Comparison of ENCODE assay signal across 9 mouse cellular contexts in genomic region chr4:55280706-55281105, GRCm38 (mm10).
DNase-seq lines count a peak whose midpoint lies in the region; ATAC-seq and TF ChIP-seq lines count a peak whose summit lies in the region.
"Had no signal": no experiment of that assay in that cellular context is flagged by ENCODE, and none has a peak within 500 bp of the region (broad histone marks: within the 10 kb centered on the region; RNA-seq: fewer than 3 reads in every experiment).

No protein-coding gene starts in this region.

- H3K36me3 ChIP-seq in thymus, adult 2 months (ENCODE audit: control insufficient read depth, insufficient read depth, low read length): no peaks in the 10 kb centered on the region
- H3K36me3 ChIP-seq in midbrain, embryonic 11.5 days (ENCODE audit: control insufficient read depth, insufficient read depth, low read length): no peaks in the 10 kb centered on the region
- H3K36me3 ChIP-seq: midbrain, embryonic 15.5 days had no signal

- no peak overlapping the region for H3K4me2 ChIP-seq in midbrain, embryonic 11.5 days
- H3K4me2 ChIP-seq: midbrain, embryonic 15.5 days had no signal

- H3K9ac ChIP-seq in midbrain, embryonic 11.5 days (ENCODE audit: low read length): no peak overlapping the region
- H3K9ac ChIP-seq: midbrain, embryonic 15.5 days had no signal

- WGBS in thymus, adult 2 months: 83% methylated on average over 3 of the region's 3 CpGs
- WGBS in midbrain, embryonic 11.5 days: 84% methylated on average over 3 of the region's 3 CpGs

- no peak for TF ChIP-seq CTCF in thymus, adult 2 months (IDR thresholded peaks at IDR 0.05; ENCODE audit: borderline replicate concordance, control insufficient read depth, extremely low read depth, insufficient read depth, low read length, poor library complexity)

- TF ChIP-seq POLR2A in thymus, adult 2 months (IDR thresholded peaks at IDR 0.05; ENCODE audit: control insufficient read depth, extremely low read depth, insufficient read depth, low read length, poor library complexity): no peak

- no peak overlapping the region for H3K27ac ChIP-seq in thymus, adult 2 months (ENCODE audit: control insufficient read depth, insufficient read depth, low read length)
- no peak overlapping the region for H3K27ac ChIP-seq in midbrain, embryonic 11.5 days (ENCODE audit: low read depth, low read length)
- H3K27ac ChIP-seq: midbrain, embryonic 15.5 days had no signal

- no peak overlapping the region for H3K4me3 ChIP-seq in thymus, adult 2 months (ENCODE audit: control insufficient read depth, insufficient read depth, low read length)
- no peak overlapping the region for H3K4me3 ChIP-seq in midbrain, embryonic 11.5 days (ENCODE audit: low read depth, low read length)
- H3K4me3 ChIP-seq: midbrain, embryonic 15.5 days had no signal

- no peak for ATAC-seq in inflammation-experienced regulatory T-cells, adult 6 months
- ATAC-seq in midbrain, embryonic 11.5 days (ENCODE audit: low FRiP score): no peak
- ATAC-seq: midbrain, embryonic 15.5 days had no signal

- no peaks in the 10 kb centered on the region for H3K9me3 ChIP-seq in midbrain, embryonic 11.5 days (ENCODE audit: control insufficient read depth, low read length)
- H3K9me3 ChIP-seq: midbrain, embryonic 15.5 days had no signal

- H3K27me3 ChIP-seq in thymus, adult 2 months (ENCODE audit: control insufficient read depth, insufficient read depth, low read length): no peaks in the 10 kb centered on the region
- no peaks in the 10 kb centered on the region for H3K27me3 ChIP-seq in midbrain, embryonic 11.5 days (ENCODE audit: control insufficient read depth, insufficient read depth, low read length)
- H3K27me3 ChIP-seq: midbrain, embryonic 15.5 days had no signal

- intact Hi-C loops in left cerebral cortex, postnatal 14 days (cut with DNase I): no loop called here

- H3K4me1 ChIP-seq in thymus, adult 2 months (replicated peaks; ENCODE audit: control insufficient read depth, insufficient read depth, low read length): no peaks in the 10 kb centered on the region
- H3K4me1 ChIP-seq in midbrain, embryonic 11.5 days (ENCODE audit: control insufficient read depth, insufficient read depth, low read length): no peaks in the 10 kb centered on the region
- H3K4me1 ChIP-seq: midbrain, embryonic 15.5 days had no signal

- DNase-seq in heart, postnatal 4 days: peak; percentile 19
- no peak for DNase-seq in heart, adult 11 months
- DNase-seq in thymus, adult 2 months: peak; percentile 59
- no peak for DNase-seq in thymus, postnatal 0 days (ENCODE audit: low spot score)
- peak; percentile 60 for DNase-seq in induced T-regulatory cell, adult 2 months (ENCODE audit: low read depth)
- DNase-seq in midbrain, embryonic 11.5 days (ENCODE audit: low spot score, missing footprints): no peak
- no peak for DNase-seq in left cerebral cortex, postnatal 14 days (ENCODE audit: low spot score in 2 of 2)

Comparison
In these comparisons a context has a peak if more than half of its experiments do, and no peak if none do; other contexts are left out.
1. DNase-seq: peak in heart, postnatal 4 days (single experiment), thymus, adult 2 months (single experiment) and induced T-regulatory cell, adult 2 months (single experiment); none in heart, adult 11 months (single experiment), thymus, postnatal 0 days (single experiment), midbrain, embryonic 11.5 days (single experiment) and left cerebral cortex, postnatal 14 days (0 of 2).